ENCODE assay signal across 8 mouse cellular contexts in the genomic region with DNA sequence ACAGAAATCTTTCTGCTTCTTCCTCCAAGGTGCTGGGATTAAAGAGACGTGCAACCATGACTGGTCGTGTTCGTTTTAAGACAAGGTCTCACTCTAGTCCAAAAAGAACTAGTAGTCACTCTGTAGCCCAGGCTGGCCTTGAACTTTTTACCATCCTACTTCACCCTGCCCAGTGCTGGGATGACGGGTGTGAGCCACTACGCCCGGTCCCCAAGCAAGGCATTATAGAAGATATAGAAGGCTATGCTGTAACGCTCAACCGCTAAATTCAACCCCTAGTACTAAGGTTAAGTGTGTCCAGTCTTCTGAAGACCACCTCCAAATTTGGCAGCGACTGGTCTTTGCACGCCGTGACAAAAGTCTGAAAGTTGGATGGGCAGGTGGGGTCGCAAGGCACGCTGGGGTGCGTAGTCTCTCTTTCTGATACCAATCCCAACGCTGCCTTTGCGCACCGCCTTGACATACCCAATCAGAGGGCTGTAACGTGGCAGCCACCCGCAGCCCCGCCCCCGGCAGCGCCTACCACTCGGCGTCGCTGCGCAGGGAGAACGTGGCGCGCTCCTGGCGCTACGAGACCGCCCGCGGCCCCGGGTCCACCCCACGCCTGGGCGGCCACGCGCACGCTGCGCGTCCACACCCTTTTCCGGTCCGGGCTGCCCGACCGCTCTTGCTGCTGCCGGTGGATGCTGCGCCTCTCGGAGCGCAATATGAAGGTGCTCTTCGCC. TPM values are rescaled to one million over a fixed set of nuclear protein-coding genes. Genes with fewer than 3 reads are reported as not detected.
DNase-seq lines count a peak whose midpoint lies in the region; ATAC-seq and TF ChIP-seq lines count a peak whose summit lies in the region.

Gene Ppib (plus strand): TSS at position 640 of the 725 bp plus-strand sequence.

- peak within 1 kb of the TSS; percentile 66 for H3K27ac ChIP-seq in heart, embryonic 11.5 days (ENCODE audit: low read depth, low read length)
- peak within 1 kb of the TSS; percentile 68 for H3K27ac ChIP-seq in kidney, embryonic 16.5 days (ENCODE audit: low read length)
- H3K27ac ChIP-seq in liver, adult 2 months (replicated peaks; ENCODE audit: insufficient read depth, low read depth, low read length) = peak within 1 kb of the TSS; percentile 84

- H3K27me3 ChIP-seq in C2C12 (ENCODE audit: control insufficient read depth, insufficient read depth, insufficient read length) (no peaks in the 10 kb centered on the region), myocyte (ENCODE audit: control insufficient read depth, insufficient read depth, insufficient read length) (no peaks in the 10 kb centered on the region)
- H3K27me3 ChIP-seq in erythroblast, embryonic 14.5 days (ENCODE audit: control insufficient read depth) = no peaks in the 10 kb centered on the region
- no peaks in the 10 kb centered on the region for H3K27me3 ChIP-seq in heart, embryonic 11.5 days (ENCODE audit: control insufficient read depth, insufficient read depth, low read length)
- H3K27me3 ChIP-seq in kidney, embryonic 16.5 days (ENCODE audit: insufficient read depth, low read length) = no peaks in the 10 kb centered on the region
- H3K27me3 ChIP-seq in liver, adult 2 months (ENCODE audit: control insufficient read depth, insufficient read depth, low read length) = no peaks in the 10 kb centered on the region
- H3K27me3 ChIP-seq in splenic B cell, adult 2 months (ENCODE audit: control insufficient read depth, insufficient read depth, low read length, poor library complexity, severe bottlenecking) = no peaks in the 10 kb centered on the region

- peaks cover 23% of the 10 kb centered on the region for H3K79me3 ChIP-seq in C2C12 (ENCODE audit: low read depth)

- peak; percentile 98 for ATAC-seq in heart, embryonic 11.5 days (replicated peaks; ENCODE audit: insufficient number of reproducible peaks, low FRiP score, low TSS enrichment)
- ATAC-seq in kidney, embryonic 16.5 days (ENCODE audit: low FRiP score, low TSS enrichment) = peak; percentile 99

- under 1% methylated on average over 51 of the region's 51 CpGs for WGBS in heart, embryonic 11.5 days (ENCODE audit: insufficient replicate concordance)
- WGBS in kidney, embryonic 16.5 days = under 1% methylated on average over 51 of the region's 51 CpGs
- under 1% methylated on average over 51 of the region's 51 CpGs for WGBS in liver, adult 2 months

- H3K9me3 ChIP-seq in erythroblast, embryonic 14.5 days (ENCODE audit: control insufficient read depth, low read length) = peaks cover 2% of the 10 kb centered on the region; the same call in 1 of the 2 replicates
- H3K9me3 ChIP-seq in heart, embryonic 11.5 days (replicated peaks; ENCODE audit: control insufficient read depth, low read length) = no peaks in the 10 kb centered on the region
- no peaks in the 10 kb centered on the region for H3K9me3 ChIP-seq in kidney, embryonic 16.5 days (ENCODE audit: low read length)

- peak within 1 kb of the TSS; percentile 78 for H3K4me2 ChIP-seq in heart, embryonic 11.5 days
- H3K4me2 ChIP-seq in kidney, embryonic 16.5 days (replicated peaks; ENCODE audit: low read depth, low read length) = peak within 1 kb of the TSS; percentile 68
- H3K4me2 ChIP-seq in myocyte (ENCODE audit: low read depth) = peak within 1 kb of the TSS; percentile 98

- peak within 1 kb of the TSS; percentile 82 for H3ac ChIP-seq in C2C12 (ENCODE audit: control insufficient read depth, insufficient read length, low read depth)
- peak within 1 kb of the TSS; percentile 29 for H3ac ChIP-seq in myocyte (ENCODE audit: control insufficient read depth, insufficient read length)

- peak; percentile 99 for DNase-seq in brain, embryonic 14.5 days (ENCODE audit: low read depth)
- DNase-seq in liver, adult 2 months (ENCODE audit: extremely low read depth, low read depth, low spot score) = peak; percentile 88
- peak; percentile 96 for DNase-seq in splenic B cell, adult 2 months (ENCODE audit: low read depth, low spot score)

- peak within 1 kb of the TSS; percentile 95 for H3K9ac ChIP-seq in heart, embryonic 11.5 days (ENCODE audit: low read depth, low read length)
- peak within 1 kb of the TSS; percentile 89 for H3K9ac ChIP-seq in kidney, embryonic 16.5 days (replicated peaks; ENCODE audit: low read length)
- H3K9ac ChIP-seq in liver, adult 2 months (ENCODE audit: low read depth, low read length) = peak within 1 kb of the TSS; percentile 95

- H3K4me3 ChIP-seq in C2C12 (ENCODE audit: insufficient read depth, poor library complexity, severe bottlenecking) (peak within 1 kb of the TSS; percentile 60), myocyte (peak within 1 kb of the TSS; percentile 93)
- peak within 1 kb of the TSS; percentile 99 for H3K4me3 ChIP-seq in erythroblast, embryonic 14.5 days (replicated peaks)
- H3K4me3 ChIP-seq in heart, embryonic 11.5 days (ENCODE audit: low read depth, low read length) = peak within 1 kb of the TSS; percentile 93
- peak within 1 kb of the TSS; percentile 72 for H3K4me3 ChIP-seq in kidney, embryonic 16.5 days (ENCODE audit: low read length)
- H3K4me3 ChIP-seq in liver, adult 2 months (ENCODE audit: insufficient read depth, low read depth, low read length) = peak within 1 kb of the TSS; percentile 96

- peaks cover 24% of the 10 kb centered on the region for H3K36me3 ChIP-seq in C2C12 (ENCODE audit: control insufficient read depth, insufficient read depth)
- H3K36me3 ChIP-seq in erythroblast, embryonic 14.5 days (ENCODE audit: control insufficient read depth) = peaks cover 37% of the 10 kb centered on the region
- H3K36me3 ChIP-seq in heart, embryonic 11.5 days (ENCODE audit: control insufficient read depth, insufficient read depth, low read length) = peaks cover 16% of the 10 kb centered on the region
- peaks cover 23% of the 10 kb centered on the region for H3K36me3 ChIP-seq in kidney, embryonic 16.5 days (ENCODE audit: insufficient read depth, low read length)
- peaks cover 21% of the 10 kb centered on the region for H3K36me3 ChIP-seq in liver, adult 2 months (ENCODE audit: control insufficient read depth, insufficient read depth, low read length)
- H3K36me3 ChIP-seq in myocyte (ENCODE audit: control insufficient read depth, insufficient read depth) = peaks cover 26% of the 10 kb centered on the region
- peaks cover 4% of the 10 kb centered on the region for H3K36me3 ChIP-seq in splenic B cell, adult 2 months (ENCODE audit: control insufficient read depth, insufficient read depth, low read length, poor library complexity, severe bottlenecking)

- TF ChIP-seq CTCF in C2C12 (IDR thresholded peaks at IDR 0.05; ENCODE audit: control insufficient read depth, insufficient read depth, insufficient read length) = no peak
- no peak for TF ChIP-seq CTCF in brain, embryonic 14.5 days (IDR thresholded peaks at IDR 0.05; ENCODE audit: borderline replicate concordance, extremely low read depth, insufficient read depth, insufficient read length)
- no peak for TF ChIP-seq CTCF in liver, adult 2 months (IDR thresholded peaks at IDR 0.05; ENCODE audit: low read depth, low read length)

- H3K4me1 ChIP-seq in erythroblast, embryonic 14.5 days (ENCODE audit: control insufficient read depth) = peaks cover 47% of the 10 kb centered on the region
- peaks cover 11% of the 10 kb centered on the region for H3K4me1 ChIP-seq in heart, embryonic 11.5 days (ENCODE audit: control insufficient read depth, insufficient read depth, low read length)
- H3K4me1 ChIP-seq in kidney, embryonic 16.5 days (ENCODE audit: insufficient read depth, low read length) = peaks cover 16% of the 10 kb centered on the region
- peaks cover 11% of the 10 kb centered on the region for H3K4me1 ChIP-seq in liver, adult 2 months (ENCODE audit: control insufficient read depth, insufficient read depth, low read length)

- TF ChIP-seq POLR2A in brain, embryonic 14.5 days (IDR thresholded peaks at IDR 0.05; ENCODE audit: borderline replicate concordance, extremely low read depth, insufficient read depth, insufficient read length, poor library complexity, severe bottlenecking) = peak; percentile 85
- TF ChIP-seq POLR2A in liver, adult 2 months (IDR thresholded peaks at IDR 0.05; ENCODE audit: extremely low read depth, insufficient read depth, low read length) = peak; percentile 89
- peak; percentile 94 for TF ChIP-seq POLR2A in myocyte (IDR thresholded peaks at IDR 0.05; ENCODE audit: insufficient read length, low read depth)

- H3K79me2 ChIP-seq in C2C12 (ENCODE audit: control insufficient read depth, insufficient read depth) = peaks cover 33% of the 10 kb centered on the region
- H3K79me2 ChIP-seq in liver, adult 2 months (ENCODE audit: control insufficient read depth, insufficient read depth, low read length) = peaks cover 11% of the 10 kb centered on the region; the same call in 1 of the 2 replicates
- H3K79me2 ChIP-seq in myocyte (ENCODE audit: control insufficient read depth, insufficient read depth) = peaks cover 17% of the 10 kb centered on the region

TF ChIP-seq in C2C12, 6 proteins besides CTCF, POLR2A, EP300 and RAD21:
- peak; percentile 59 for TF ChIP-seq MAX (IDR thresholded peaks at IDR 0.05)
- TF ChIP-seq USF1 (IDR thresholded peaks at IDR 0.05; ENCODE audit: low read depth) = no peak

TF ChIP-seq in myocyte, 11 proteins besides CTCF, POLR2A, EP300 and RAD21:
- TF ChIP-seq MYOD1 (IDR thresholded peaks at IDR 0.05; ENCODE audit: control insufficient read depth in 1 of 3, insufficient read length in 2 of 3, low read depth in 2 of 3) (peak in 2 of 3 experiments; percentile 45 to 47), MYOG (IDR thresholded peaks at IDR 0.05; ENCODE audit: control insufficient read depth in 1 of 3, insufficient read depth in 1 of 3, insufficient read length in 2 of 3, low read depth in 2 of 3) (peak in 2 of 3 experiments; percentile 25 to 36), TCF3 (IDR thresholded peaks at IDR 0.05; ENCODE audit: insufficient read length, low read depth) (no peak), POLR2AphosphoS2 (IDR thresholded peaks at IDR 0.05; ENCODE audit: insufficient read length, low read depth) (peak; percentile 96), E2F4 (IDR thresholded peaks at IDR 0.05; ENCODE audit: insufficient read depth) (no peak), USF1 (IDR thresholded peaks at IDR 0.05; ENCODE audit: low read depth) (no peak), SRF (IDR thresholded peaks at IDR 0.05; ENCODE audit: control insufficient read depth, insufficient read length, low read depth) (peak; percentile 82), TCF12 (IDR thresholded peaks at IDR 0.05; ENCODE audit: insufficient read depth, poor library complexity, severe bottlenecking) (no peak)
TF ChIP-seq in myocyte: peak in this region for 4.

RNA-seq across cellular contexts. Expression of gene Ppib, which starts in this region (rescaled TPM):
- polyA plus RNA-seq in C2C12 (2012; fragmentation: generic; extraction: Trizol) (781 TPM), myocyte (2012; fragmentation: generic; extraction: Trizol) (651 TPM)
- 342 and 348 TPM in 2 replicates for polyA plus RNA-seq in brain, embryonic 14.5 days (2012; rRNA removed)
- 10.8 and 12.3 TPM in 2 replicates for polyA plus RNA-seq in erythroblast, embryonic 14.5 days (2012)
- 463 and 480 TPM in 2 replicates for polyA plus RNA-seq in heart, embryonic 11.5 days (2014; fragmentation: Nextera tagmentation; extraction: Ambion mirVana)
- 654 and 670 TPM in 2 replicates for polyA plus RNA-seq in kidney, embryonic 16.5 days (2015; fragmentation: Nextera tagmentation; extraction: Ambion mirVana)
- 435 and 458 TPM in 2 replicates for total RNA-seq in liver, adult 2 months (2014; rRNA removed)
- 240 and 247 TPM in 2 replicates for polyA plus RNA-seq in liver, adult 2 months (2012; rRNA removed)

Comparison
In these comparisons a context has a peak if more than half of its experiments do, and no peak if none do; other contexts are left out.
1. Peak in every context shown above with its lines: DNase-seq, ATAC-seq, H3K4me3 ChIP-seq and H3K27ac ChIP-seq.
2. RNA of gene Ppib (polyA plus RNA-seq): 781 TPM in C2C12 (single experiment), 654 to 670 TPM in kidney, embryonic 16.5 days, 651 TPM in myocyte (single experiment), 463 to 480 TPM in heart, embryonic 11.5 days, 342 to 348 TPM in brain, embryonic 14.5 days and 240 to 247 TPM in liver, adult 2 months; 10.8 to 12.3 TPM in erythroblast, embryonic 14.5 days; every median in the first group is over 10 times any median in the second.